Mouse (Mus musculus): ENCODE measurements around the gene Itga5.

DNA sequence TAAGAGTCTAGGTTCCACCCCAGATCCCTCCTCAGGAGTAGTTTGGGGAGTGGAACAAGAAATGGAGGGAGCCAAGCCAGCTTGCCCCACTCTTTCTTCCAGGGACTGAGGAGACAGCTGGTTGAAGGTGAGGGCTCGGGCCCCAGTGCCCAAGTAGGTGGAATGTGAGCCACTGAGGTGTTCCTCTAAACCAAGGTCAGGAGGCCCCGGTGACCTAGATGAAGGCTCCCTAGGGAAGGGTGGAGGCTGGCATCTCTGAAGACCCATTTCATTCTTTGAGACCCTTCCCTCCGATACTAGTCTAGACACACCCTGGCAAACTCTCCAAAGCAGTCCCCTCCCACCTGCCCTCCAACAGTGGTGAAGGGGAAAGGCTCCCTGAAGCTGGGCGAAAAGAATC, 44.2 kb downstream of the Itga5 start:
- TF ChIP-seq CTCF (IDR thresholded peaks at IDR 0.05) (no peak), EP300 (IDR thresholded peaks at IDR 0.05; ENCODE audit: insufficient read depth, low read depth, low read length) (no peak)

Measured in heart, adult 2 months (tissue).